ENCODE assay signal across 19 mouse cellular contexts in the genomic region with DNA sequence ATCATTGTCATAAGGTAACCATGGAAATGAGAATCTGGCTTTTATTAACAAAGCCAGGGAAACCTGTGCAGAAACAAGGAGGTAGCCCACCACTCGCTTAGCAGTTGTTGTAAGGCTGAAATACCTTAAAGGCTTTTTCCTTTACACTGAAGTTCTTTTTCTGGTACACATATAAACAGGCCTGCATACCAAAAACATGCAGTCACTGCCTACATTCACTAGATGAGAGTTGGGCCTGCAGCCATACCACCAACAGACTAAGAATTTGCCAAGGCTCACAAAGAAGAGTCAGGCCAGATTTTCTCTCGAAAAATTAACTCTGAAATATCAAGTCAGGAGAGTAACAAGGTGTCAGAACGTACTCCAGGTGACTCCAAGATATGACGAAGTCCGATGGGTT.
DNase-seq lines count a peak whose midpoint lies in the region; ATAC-seq lines count a peak whose summit lies in the region.
"Had no signal": no experiment of that assay in that cellular context is flagged by ENCODE, and none has a peak within 500 bp of the region (broad histone marks: within the 10 kb centered on the region; RNA-seq: fewer than 3 reads in every experiment).

No protein-coding gene starts in this region.

- no peaks in the 10 kb centered on the region for H3K27me3 ChIP-seq in limb, embryonic 12.5 days
- H3K27me3 ChIP-seq in limb, embryonic 10.5 days (ENCODE audit: low read depth, poor library complexity, severe bottlenecking): no peaks in the 10 kb centered on the region
- H3K27me3 ChIP-seq: forebrain, embryonic 15.5 days; hindbrain, embryonic 13.5 days had no signal

- H3K36me3 ChIP-seq in limb, embryonic 12.5 days: no peaks in the 10 kb centered on the region
- H3K36me3 ChIP-seq in limb, embryonic 10.5 days: no peaks in the 10 kb centered on the region
- H3K36me3 ChIP-seq: forebrain, embryonic 15.5 days; hindbrain, embryonic 13.5 days had no signal

- H3K9ac ChIP-seq in limb, embryonic 12.5 days (replicated peaks): no peak overlapping the region
- H3K9ac ChIP-seq: forebrain, embryonic 15.5 days; hindbrain, embryonic 13.5 days; liver, postnatal 0 days had no signal

- no peak overlapping the region for H3K4me2 ChIP-seq in limb, embryonic 12.5 days
- H3K4me2 ChIP-seq: forebrain, embryonic 15.5 days; hindbrain, embryonic 13.5 days had no signal

- 70% methylated on average over 5 of the region's 5 CpGs for WGBS in limb, embryonic 12.5 days
- 83% methylated on average over 5 of the region's 5 CpGs for WGBS in limb, embryonic 10.5 days

- peaks cover 11% of the 10 kb centered on the region; the same call in 1 of the 2 replicates for H3K4me1 ChIP-seq in limb, embryonic 12.5 days (replicated peaks)
- peaks cover 4% of the 10 kb centered on the region; the same call in 1 of the 2 replicates for H3K4me1 ChIP-seq in limb, embryonic 10.5 days
- H3K4me1 ChIP-seq: hindbrain, embryonic 13.5 days had no signal

- intact Hi-C loops in left cerebral cortex, postnatal 25 days (cut with DNase I): no loop called here

- DNase-seq in limb, embryonic 10.5 days (ENCODE audit: low spot score): no peak
- peak; percentile 16 for DNase-seq in adipocyte (ENCODE audit: low spot score)
- DNase-seq in fibroblast of lung, adult 2 months (ENCODE audit: low read depth): peak; percentile 46
- DNase-seq in yolk sac, embryonic 10.5 days (ENCODE audit: low spot score): peak; percentile 5
- no peak for DNase-seq in left cerebral cortex, postnatal 25 days (ENCODE audit: low spot score in 2 of 2)
- no peak for DNase-seq in thymus, postnatal 0 days (ENCODE audit: low spot score)
- DNase-seq: adrenal gland, postnatal 10 days; cerebellum, adult 2 months; gastrocnemius, postnatal 10 days; heart, adult 18-20 months; kidney, postnatal 14 days; liver; liver, postnatal 0 days had no signal

- no peak for ATAC-seq in limb, embryonic 12.5 days (ENCODE audit: insufficient number of reproducible peaks, insufficient read depth, low FRiP score, low TSS enrichment, low read depth)
- ATAC-seq: forebrain, embryonic 15.5 days; intestine, embryonic 16.5 days; liver, postnatal 0 days; midbrain, embryonic 16.5 days had no signal

- peak overlapping the region; percentile 29; the same call in 1 of the 2 replicates for H3K27ac ChIP-seq in limb, embryonic 12.5 days
- H3K27ac ChIP-seq in limb, embryonic 10.5 days: no peak overlapping the region
- H3K27ac ChIP-seq: forebrain, embryonic 15.5 days; hindbrain, embryonic 13.5 days; left cerebral cortex, adult 2 months had no signal

- no peaks in the 10 kb centered on the region for H3K9me3 ChIP-seq in limb, embryonic 12.5 days
- no peaks in the 10 kb centered on the region for H3K9me3 ChIP-seq in limb, embryonic 10.5 days (replicated peaks)
- H3K9me3 ChIP-seq: forebrain, embryonic 15.5 days; hindbrain, embryonic 13.5 days had no signal

- H3K4me3 ChIP-seq in limb, embryonic 12.5 days (replicated peaks): no peak overlapping the region
- H3K4me3 ChIP-seq in limb, embryonic 10.5 days: no peak overlapping the region
- H3K4me3 ChIP-seq: forebrain, embryonic 15.5 days; hindbrain, embryonic 13.5 days; left cerebral cortex, adult 2 months had no signal

Comparison
In these comparisons a context has a peak if more than half of its experiments do, and no peak if none do; other contexts are left out.
1. DNase-seq: peak in adipocyte (single experiment), fibroblast of lung, adult 2 months (single experiment) and yolk sac, embryonic 10.5 days (single experiment); none in limb, embryonic 10.5 days (single experiment), left cerebral cortex, postnatal 25 days (0 of 2) and thymus, postnatal 0 days (single experiment).